Mouse (Mus musculus) gonadal fat pad, adult 2 months (tissue): ENCODE results near the gene Wdr19. TPM values are rescaled to one million over a fixed set of nuclear protein-coding genes. Genes with fewer than 3 reads are reported as not detected.
A peak's percentile ranks its signal among the peaks of the same experiment; 100 is the strongest.

Experiments
- DNase-seq: peaks from one replicate; pipeline ENCODE4 v3.0.0-alpha.2; 2012; ENCODE audit warnings: low read depth
- polyA plus RNA-seq: library from polyadenylated mRNA; depleted of rRNA; stranded (reverse); fragments of >200 nt; gene quantifications from 2 replicates; pipeline ENCODE4 v1.2.3, GENCODE M21; 2012; rRNA removed

Wdr19 gene
- 5.8 and 8.4 TPM in 2 replicates for polyA plus RNA-seq

GRCm38 (mm10) chr5:65199346-65200128 is at the start of gene Wdr19:
TSS of gene Wdr19 (plus strand) at chr5:65199696.
- DNase-seq = peak; percentile 75

- no peak for DNase-seq
These were observed 49.8 kb upstream of the Wdr19 start for GRCm38 (mm10) chr5:65149706-65150105.

- DNase-seq = no peak
These were observed 49.0 kb upstream of the Wdr19 start for GRCm38 (mm10) chr5:65150376-65150955.

GRCm38 (mm10) chr5:65151276-65151675 is 48.2 kb upstream of the Wdr19 start:
- no peak for DNase-seq

- DNase-seq = no peak
These were observed 47.7 kb upstream of the Wdr19 start for GRCm38 (mm10) chr5:65151767-65152166.

- no peak for DNase-seq
These were observed 45.2 kb upstream of the Wdr19 start for GRCm38 (mm10) chr5:65154287-65154686.

- DNase-seq = no peak
These were observed 42.6 kb upstream of the Wdr19 start for GRCm38 (mm10) chr5:65156853-65157252.

GRCm38 (mm10) chr5:65157412-65158381 is 41.8 kb upstream of the Wdr19 start:
- DNase-seq = no peak

- DNase-seq = no peak
These were observed 40.7 kb upstream of the Wdr19 start for GRCm38 (mm10) chr5:65158696-65159305.

GRCm38 (mm10) chr5:65163001-65163400 is 36.5 kb upstream of the Wdr19 start:
- no peak for DNase-seq

- DNase-seq = no peak
These were observed 35.9 kb upstream of the Wdr19 start for GRCm38 (mm10) chr5:65163489-65164092.

GRCm38 (mm10) chr5:65170206-65170605 is 29.3 kb upstream of the Wdr19 start:
- no peak for DNase-seq

GRCm38 (mm10) chr5:65175035-65175917 is 24.2 kb upstream of the Wdr19 start:
- DNase-seq = no peak

GRCm38 (mm10) chr5:65175918-65176484 is 23.5 kb upstream of the Wdr19 start:
- DNase-seq = no peak

GRCm38 (mm10) chr5:65177026-65177514 is 22.4 kb upstream of the Wdr19 start:
- no peak for DNase-seq

- DNase-seq = no peak
These were observed 21.0 kb upstream of the Wdr19 start for GRCm38 (mm10) chr5:65178477-65178876.

GRCm38 (mm10) chr5:65181160-65181793 is 18.2 kb upstream of the Wdr19 start:
- DNase-seq = no peak

- DNase-seq = no peak
These were observed 17.7 kb upstream of the Wdr19 start for GRCm38 (mm10) chr5:65181794-65182169.

GRCm38 (mm10) chr5:65182268-65182667 is 17.2 kb upstream of the Wdr19 start:
- no peak for DNase-seq
